Mouse (Mus musculus) G1E (cell line): ENCODE measurements around the gene Tnfrsf26. TPM values are rescaled to one million over a fixed set of nuclear protein-coding genes. Genes with fewer than 3 reads are reported as not detected.

Experiments used
- ATAC-seq: 2 replicates; pipeline ENCODE4 v1.8.0; 2016; ENCODE audit warnings: mild to moderate bottlenecking; ENCODE audit not compliant: insufficient number of reproducible peaks, poor library complexity, low FRiP score, severe bottlenecking; ENCODE audit errors: extremely low read depth
- DNase-seq: peaks from one replicate; pipeline ENCODE4 v3.0.0; 2012; ENCODE audit warnings: low spot score
- H3K27me3 ChIP-seq: 2 replicates; pipeline ENCODE4 v1.6.1; 2012; ENCODE audit warnings: mild to moderate bottlenecking, low read length, inconsistent platforms; ENCODE audit not compliant: insufficient read depth
- H3K36me3 ChIP-seq: replicated peaks from 2 replicates; pipeline ENCODE3; 2012; ENCODE audit warnings: mild to moderate bottlenecking, inconsistent platforms
- H3K4me1 ChIP-seq: 2 replicates; pipeline ENCODE4 v1.6.1; 2012; ENCODE audit warnings: low read depth, low read length, inconsistent platforms, mixed read lengths; ENCODE audit not compliant: insufficient read depth
- H3K4me3 ChIP-seq: 2 replicates; pipeline ENCODE4 v1.5.1; 2012; ENCODE audit warnings: low read depth, mild to moderate bottlenecking, inconsistent platforms, low read length, moderate library complexity, mixed read lengths
- H3K9me3 ChIP-seq: replicated peaks from 2 replicates; pipeline ENCODE4 v1.6.1; 2012; ENCODE audit warnings: inconsistent platforms
- CTCF ChIP-seq: IDR thresholded peaks from 2 replicates; pipeline ENCODE4 v1.5.1; 2012; ENCODE audit warnings: low read depth, low read length, inconsistent platforms, mixed read lengths
- GATA1 ChIP-seq: IDR thresholded peaks from 2 replicates; pipeline ENCODE4 v1.6.1; 2012; ENCODE audit warnings: borderline replicate concordance, low read length, inconsistent platforms, mixed read lengths
- GATA2 ChIP-seq: IDR thresholded peaks from 2 replicates; pipeline ENCODE4 v1.6.1; 2012; ENCODE audit warnings: low read depth, low read length, inconsistent platforms, borderline replicate concordance
- POLR2AphosphoS5 ChIP-seq: IDR thresholded peaks from 2 replicates; pipeline ENCODE4 v1.6.1; 2012; ENCODE audit warnings: low read depth, low read length, inconsistent platforms; ENCODE audit not compliant: insufficient replicate concordance
- TAL1 ChIP-seq: conservative IDR thresholded peaks from 2 replicates; pipeline ENCODE4 v1.6.1; 2012; ENCODE audit warnings: low read depth, low read length, inconsistent platforms, mixed read lengths
- polyA plus RNA-seq: library from polyadenylated mRNA; stranded (reverse); fragments of >175 nt; gene quantifications from 2 replicates; pipeline ENCODE4 v1.2.3, GENCODE M21; 2012
- total RNA-seq, 2 experiments: library from RNA; stranded (forward) in 1 of 2; stranded (reverse) in 1 of 2; fragments of 200-1000 nt in 1 of 2; fragments of >200 nt in 1 of 2; fragmentation: Nextera tagmentation in 1 of 2; gene quantifications; 2 replicates each; pipeline ENCODE4 v1.2.3; 2014 to 2017

Tnfrsf26 gene
- total and polyA plus RNA-seq, 3 experiments, result 0.38 TPM; not detected in 1

DNA sequence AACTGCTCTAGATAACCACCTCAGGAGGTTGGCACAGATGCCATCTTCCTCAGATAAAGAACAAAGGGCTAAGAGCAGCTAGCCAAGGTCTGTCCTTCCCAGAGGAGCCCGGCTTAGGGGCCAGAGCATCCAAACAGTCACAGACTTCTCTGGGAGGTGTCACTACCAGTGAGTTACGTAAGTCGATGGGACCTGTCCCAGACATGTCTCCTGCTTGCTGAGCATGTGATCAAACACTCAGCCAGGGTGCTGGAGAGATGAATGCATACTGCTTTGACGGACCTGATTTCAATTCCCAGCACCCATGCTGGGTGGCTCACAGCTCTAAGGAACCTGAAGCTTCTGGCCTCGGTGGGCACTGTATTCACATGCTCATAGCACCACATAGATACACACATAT, 40.9 kb downstream of the Tnfrsf26 start:
- TF ChIP-seq TAL1, result no peak
- TF ChIP-seq POLR2AphosphoS5, result no peak
- TF ChIP-seq GATA2, result no peak
- no peak for TF ChIP-seq CTCF
- TF ChIP-seq GATA1, result no peak
- H3K4me1 ChIP-seq, result peaks cover 41% of the 10 kb centered on the region
- H3K4me3 ChIP-seq, result no peak overlapping the region
- no peaks in the 10 kb centered on the region for H3K27me3 ChIP-seq
- no peaks in the 10 kb centered on the region for H3K9me3 ChIP-seq
- DNase-seq (no peak), ATAC-seq (no peak)
- peaks cover 100% of the 10 kb centered on the region for H3K36me3 ChIP-seq

- DNase-seq, result peak; percentile 59
- Histone ChIP-seq H3K4me3 (no peak overlapping the region), H3K4me1 (peaks cover 23% of the 10 kb centered on the region), H3K27me3 (no peaks in the 10 kb centered on the region), H3K36me3 (peaks cover 99% of the 10 kb centered on the region), H3K9me3 (no peaks in the 10 kb centered on the region)
- ATAC-seq, result no peak
- TF ChIP-seq CTCF (peak; percentile 82), GATA1 (no peak)
These were observed 44.6 kb downstream of the Tnfrsf26 start for GRCm38 (mm10) chr7:143583956-143584355.

DNA sequence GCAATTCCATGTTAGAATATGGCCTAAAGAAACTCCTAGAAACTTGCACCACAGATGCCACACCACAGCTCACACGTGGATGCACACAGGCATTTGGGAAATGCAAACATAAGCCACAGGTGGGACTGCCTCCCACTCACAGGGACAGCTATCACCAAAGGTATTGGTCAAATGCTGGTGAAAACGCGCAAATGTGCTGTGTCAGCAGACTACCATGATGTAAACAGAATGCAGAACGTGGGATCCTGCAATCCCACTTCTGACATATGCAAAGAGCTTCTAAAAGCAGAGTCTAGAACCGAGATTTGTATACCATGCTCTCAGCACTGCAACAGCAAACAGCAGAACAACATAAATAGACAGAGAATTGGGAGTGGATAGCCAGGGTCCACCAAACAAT, 45.5 kb downstream of the Tnfrsf26 start:
- Histone ChIP-seq H3K36me3 (peaks cover 99% of the 10 kb centered on the region), H3K27me3 (no peaks in the 10 kb centered on the region), H3K9me3 (no peaks in the 10 kb centered on the region), H3K4me3 (no peak overlapping the region), H3K4me1 (peaks cover 14% of the 10 kb centered on the region)
- DNase-seq (no peak), ATAC-seq (no peak)
- TF ChIP-seq GATA1 (no peak), TAL1 (no peak), GATA2 (no peak), CTCF (no peak), POLR2AphosphoS5 (no peak)

DNA sequence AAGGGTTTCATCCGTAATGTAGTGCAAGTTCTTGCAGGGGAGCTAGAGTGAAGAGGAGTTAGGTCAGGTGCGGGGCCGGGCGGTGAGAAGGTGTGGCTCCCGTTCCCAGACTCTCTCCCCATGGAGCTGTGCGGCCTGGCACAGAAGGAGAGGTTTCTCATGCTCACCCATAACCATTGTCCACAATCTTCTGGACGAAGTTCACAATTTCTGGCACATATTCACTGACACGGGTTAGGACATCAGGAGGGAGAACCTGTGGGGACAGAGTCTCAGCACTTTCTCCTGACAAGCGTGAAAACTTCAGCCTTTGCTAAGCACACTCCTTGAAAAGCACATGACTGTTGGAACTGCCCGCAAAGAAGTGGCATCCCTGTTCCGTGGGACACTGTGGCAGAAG, 52.8 kb downstream of the Tnfrsf26 start:
- peaks cover 7% of the 10 kb centered on the region; the same call in 1 of the 2 replicates for H3K4me1 ChIP-seq
- TF ChIP-seq TAL1 (no peak), POLR2AphosphoS5 (no peak), GATA2 (no peak), CTCF (no peak), GATA1 (no peak)
- no peaks in the 10 kb centered on the region for H3K9me3 ChIP-seq
- no peak for DNase-seq
- H3K27me3 ChIP-seq, result no peaks in the 10 kb centered on the region
- no peak overlapping the region for H3K4me3 ChIP-seq
- no peak for ATAC-seq
- H3K36me3 ChIP-seq, result peaks cover 98% of the 10 kb centered on the region

DNA sequence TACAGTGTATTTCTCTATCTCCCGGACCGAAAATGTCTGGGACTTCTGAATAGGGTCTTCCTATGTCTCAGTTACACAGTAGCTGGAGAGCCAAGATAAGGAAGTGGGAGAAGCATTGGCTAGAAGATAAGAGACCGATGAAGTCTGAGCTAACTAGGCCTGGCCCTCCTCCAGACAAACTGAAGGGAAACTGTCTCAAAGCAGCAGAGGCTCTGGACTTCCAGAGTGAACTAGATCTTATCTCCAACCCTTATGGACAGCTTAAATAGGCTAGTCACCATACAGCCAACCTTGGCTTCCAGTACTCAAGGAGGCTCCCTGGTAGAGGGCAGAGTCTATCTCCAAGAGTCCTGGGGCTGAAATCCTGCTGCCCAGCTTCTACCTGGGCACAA, 62.9 kb downstream of the Tnfrsf26 start:
- TF ChIP-seq CTCF (no peak), TAL1 (peak; percentile 99), GATA2 (0 out of 2 replicates have a peak, but pooled peaks have one; percentile 57)
- ATAC-seq, result peak; percentile 95
- Histone ChIP-seq H3K4me1 (peaks cover 55% of the 10 kb centered on the region), H3K9me3 (no peaks in the 10 kb centered on the region), H3K27me3 (no peaks in the 10 kb centered on the region), H3K36me3 (peaks cover 94% of the 10 kb centered on the region), H3K4me3 (no peak overlapping the region; the same call in 1 of the 2 replicates)
- peak; percentile 77 for DNase-seq

GRCm38 (mm10) chr7:143565015-143565647, 63.4 kb downstream of the Tnfrsf26 start:
- peaks cover 55% of the 10 kb centered on the region for H3K4me1 ChIP-seq
- TF ChIP-seq GATA2 (no peak), POLR2AphosphoS5 (no peak), CTCF (no peak), GATA1 (no peak), TAL1 (no peak)
- no peak for DNase-seq
- ATAC-seq, result no peak
- no peaks in the 10 kb centered on the region for H3K27me3 ChIP-seq
- H3K36me3 ChIP-seq, result peaks cover 94% of the 10 kb centered on the region
- H3K4me3 ChIP-seq, result peak overlapping the region; percentile 47; the same call in 1 of the 2 replicates
- H3K9me3 ChIP-seq, result no peaks in the 10 kb centered on the region
